1 mouse cellular context compared by ENCODE assay signal in the genomic region with DNA sequence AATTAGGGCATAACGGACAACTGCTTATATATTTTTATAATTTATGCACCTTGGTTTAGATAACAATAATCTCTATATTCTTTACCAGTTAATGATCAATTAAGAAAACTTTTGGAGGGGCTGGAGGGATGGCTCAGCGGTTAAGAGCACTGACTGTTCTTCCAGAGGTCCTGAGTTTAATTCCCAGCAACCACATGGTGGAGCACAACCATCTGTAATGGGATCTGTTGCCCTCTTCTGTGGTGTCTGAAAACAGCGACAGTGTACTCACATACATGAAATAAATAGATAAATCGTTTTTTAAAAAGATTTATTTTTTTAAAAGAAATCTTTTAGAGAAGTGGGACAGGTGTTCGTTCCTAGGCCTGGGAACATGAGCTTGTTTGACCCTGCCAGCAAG.
TF ChIP-seq lines count a peak whose summit lies in the region.

No protein-coding gene starts in this region.

TF ChIP-seq in myocyte, 11 proteins besides CTCF, POLR2A, EP300 and RAD21:
- TF ChIP-seq SRF (IDR thresholded peaks at IDR 0.05; ENCODE audit: control insufficient read depth, insufficient read length, low read depth) (no peak), POLR2AphosphoS2 (IDR thresholded peaks at IDR 0.05; ENCODE audit: insufficient read length, low read depth) (no peak), MYOD1 (IDR thresholded peaks at IDR 0.05; ENCODE audit: control insufficient read depth in 1 of 3, insufficient read length in 2 of 3, low read depth in 2 of 3) (no peak), TCF3 (IDR thresholded peaks at IDR 0.05; ENCODE audit: insufficient read length, low read depth) (no peak), TCF12 (IDR thresholded peaks at IDR 0.05; ENCODE audit: insufficient read depth, poor library complexity, severe bottlenecking) (no peak), E2F4 (IDR thresholded peaks at IDR 0.05; ENCODE audit: insufficient read depth) (no peak), USF1 (IDR thresholded peaks at IDR 0.05; ENCODE audit: low read depth) (no peak), REST (IDR thresholded peaks at IDR 0.05; ENCODE audit: insufficient read depth, insufficient read length) (no peak)
